Mouse (Mus musculus): Measurements from ENCODE around the gene Arhgap9.

The Arhgap9 gene

DNA sequence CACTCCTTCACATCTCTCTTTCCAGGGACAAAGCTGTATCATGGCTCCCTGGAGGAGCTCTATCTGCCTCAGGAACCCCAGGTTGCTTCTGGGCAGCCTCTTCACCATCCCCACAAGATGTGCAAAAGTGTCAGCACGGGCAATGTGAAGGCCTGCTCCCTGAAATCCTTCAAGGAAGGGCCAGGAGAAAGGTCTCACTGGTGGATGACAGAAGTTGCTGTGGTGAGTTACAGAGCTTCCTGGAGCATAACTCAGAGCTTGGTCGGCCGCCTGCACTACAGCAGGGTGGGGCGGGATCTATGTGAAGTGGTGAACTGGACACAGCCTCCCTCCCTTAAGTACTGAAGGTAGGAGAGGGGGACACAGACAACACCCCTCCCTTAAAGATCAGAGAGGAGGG, 905 bp downstream of the Arhgap9 start:
- no peak for DNase-seq (ENCODE audit: low read depth, low spot score)

DNA sequence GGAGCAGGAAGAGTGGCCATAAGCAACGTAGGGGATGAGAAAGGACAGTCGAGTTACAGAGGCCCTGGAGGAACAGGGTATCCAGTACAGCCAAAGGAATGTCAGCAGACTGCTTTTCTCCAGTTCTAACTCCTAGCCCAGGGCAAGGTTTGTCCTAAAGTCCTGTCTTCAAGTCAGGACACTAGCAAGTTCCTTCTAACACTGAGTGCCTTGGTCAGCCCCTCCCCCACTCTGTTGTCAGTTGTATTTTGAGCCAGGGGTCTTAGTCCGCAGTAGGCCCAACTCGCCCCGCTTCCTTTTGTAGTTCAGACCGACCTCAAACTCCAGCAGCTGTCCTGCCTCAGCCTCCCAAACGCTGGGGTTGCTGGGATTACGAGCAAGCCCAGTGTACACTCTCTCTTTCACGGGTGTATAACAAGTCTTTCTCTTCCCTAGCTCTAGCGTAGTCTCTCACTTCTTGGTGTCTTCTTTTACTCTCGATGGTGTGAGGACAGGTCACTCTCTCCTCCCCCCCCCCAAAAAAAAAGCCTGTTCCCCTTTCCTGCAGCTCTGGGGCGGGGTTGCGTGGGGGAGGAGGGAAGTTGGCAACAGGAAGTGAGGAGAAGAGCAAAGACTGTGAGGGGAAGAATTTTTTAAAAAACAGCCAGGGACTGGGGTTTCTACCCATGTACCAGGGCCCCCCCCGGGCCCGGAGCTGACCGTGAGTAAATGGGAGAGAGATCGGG, 1.5 kb downstream of the Arhgap9 start:
- no peak for DNase-seq (ENCODE audit: low read depth, low spot score)

DNA sequence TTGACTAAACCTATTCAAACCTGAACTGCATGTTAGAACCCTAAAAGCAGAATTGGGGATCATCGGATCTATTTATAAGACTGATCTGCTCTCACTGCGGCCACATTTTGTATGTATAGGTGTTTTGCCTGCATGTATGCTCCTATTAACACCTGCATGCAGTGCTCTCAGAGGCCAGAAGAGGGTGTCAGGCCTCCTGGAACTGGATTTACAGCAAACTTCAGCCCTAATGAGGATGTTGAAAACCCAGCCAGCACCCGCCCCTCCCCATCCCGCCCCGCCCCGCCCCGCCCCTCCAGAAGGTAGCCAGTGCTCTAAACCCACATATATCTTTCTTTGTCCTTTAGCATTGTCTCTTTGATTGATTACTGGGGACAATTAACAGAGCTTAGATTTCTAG, 2.7 kb downstream of the Arhgap9 start:
- peak; percentile 63 for DNase-seq (ENCODE audit: low read depth, low spot score)

GRCm38 (mm10) chr10:127325454-127326016, 3.8 kb downstream of the Arhgap9 start:
- DNase-seq (ENCODE audit: low read depth, low spot score): no peak

DNA sequence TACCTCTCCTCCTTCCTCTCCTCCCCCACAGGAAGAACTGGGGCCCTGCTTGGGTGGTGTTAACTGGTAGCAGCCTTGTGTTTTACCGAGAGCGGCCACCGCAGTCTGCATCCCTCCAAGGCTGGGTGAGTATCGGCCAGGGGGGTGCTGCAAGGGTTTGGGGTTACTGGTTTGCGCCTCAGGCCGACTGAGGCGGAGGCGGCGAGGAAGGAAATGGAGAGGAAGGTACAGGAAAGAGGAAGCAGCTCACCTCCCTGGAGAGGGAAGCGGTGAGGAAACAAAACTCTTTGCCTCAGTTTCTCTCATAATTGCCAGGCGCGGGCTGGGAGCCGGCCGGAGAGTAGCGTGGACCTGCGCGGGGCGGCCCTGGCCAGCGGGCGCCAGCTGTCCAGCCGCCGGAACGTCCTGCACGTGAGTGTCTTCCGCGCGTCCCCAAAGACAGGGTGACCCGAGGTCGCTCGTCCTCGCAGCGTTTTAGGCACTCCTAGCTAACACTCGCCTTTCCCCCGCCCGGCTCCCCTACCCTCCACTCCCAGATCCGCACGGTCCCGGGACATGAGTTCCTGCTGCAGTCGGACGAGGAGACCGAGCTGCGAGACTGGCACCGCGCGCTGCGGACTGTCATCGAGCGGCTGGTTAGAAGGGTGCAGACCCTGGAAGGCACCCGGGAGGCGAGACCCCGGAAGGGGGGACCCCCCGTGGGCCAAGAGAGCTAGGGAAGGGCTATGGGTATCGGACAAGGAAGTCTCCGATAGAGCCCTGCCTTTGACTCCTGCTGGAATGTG, 4.4 kb downstream of the Arhgap9 start:
- DNase-seq (ENCODE audit: low read depth, low spot score): no peak

- no peak for DNase-seq (ENCODE audit: low read depth, low spot score)
These were observed 5.1 kb downstream of the Arhgap9 start for GRCm38 (mm10) chr10:127326828-127327227.

- no peak for DNase-seq (ENCODE audit: low read depth, low spot score)
These were observed 5.8 kb downstream of the Arhgap9 start for GRCm38 (mm10) chr10:127327461-127328145.

DNA sequence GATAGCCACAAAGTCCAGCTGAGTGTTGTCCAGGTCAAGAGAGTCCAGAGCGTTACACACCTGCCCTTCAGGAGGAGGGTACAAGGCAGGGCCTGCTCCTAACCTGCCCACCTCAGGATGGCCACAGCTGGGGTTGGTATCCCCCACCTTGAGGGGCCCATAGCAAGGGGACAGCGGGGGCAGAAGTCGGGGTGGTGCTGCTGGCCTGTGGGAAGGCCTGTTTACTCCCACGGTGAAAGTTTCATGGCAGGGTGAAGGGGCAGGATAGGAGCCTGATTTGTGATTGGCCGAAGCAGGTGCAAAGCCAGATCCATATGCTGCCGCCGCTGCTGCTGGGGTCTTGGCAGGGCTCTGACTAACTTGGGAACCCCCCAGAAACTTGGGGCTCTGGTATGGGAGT, 8.4 kb downstream of the Arhgap9 start:
- no peak for DNase-seq (ENCODE audit: low read depth, low spot score)

- DNase-seq (ENCODE audit: low read depth, low spot score): no peak
These were observed 10.6 kb downstream of the Arhgap9 start for GRCm38 (mm10) chr10:127332211-127332874.

DNA sequence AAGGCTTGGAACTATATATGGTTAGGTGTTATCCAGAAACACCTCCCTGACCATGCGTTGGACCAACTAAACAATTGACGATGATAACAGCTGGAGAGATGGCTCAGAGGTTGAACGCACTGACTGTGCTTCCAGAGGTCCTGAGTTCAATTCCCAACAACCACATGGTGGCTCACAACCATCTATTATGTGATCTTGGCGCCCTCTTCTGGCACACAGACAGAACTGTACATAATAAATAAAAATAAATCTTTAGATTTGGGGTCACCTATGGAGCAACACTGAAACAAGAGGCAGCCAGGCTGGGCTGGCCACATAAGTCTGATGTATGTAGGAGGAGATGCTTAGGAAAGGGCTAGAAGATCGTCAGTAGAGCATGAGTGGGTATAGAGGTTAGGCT, 11.4 kb downstream of the Arhgap9 start:
- DNase-seq (ENCODE audit: low read depth, low spot score): peak; percentile 35

GRCm38 (mm10) chr10:127335271-127335670, 13.5 kb downstream of the Arhgap9 start:
- DNase-seq (ENCODE audit: low read depth, low spot score): no peak

- DNase-seq (ENCODE audit: low read depth, low spot score): peak; percentile 41
These were observed 15.2 kb downstream of the Arhgap9 start for GRCm38 (mm10) chr10:127336952-127337351.

- no peak for DNase-seq (ENCODE audit: low read depth, low spot score)
These were observed 15.9 kb downstream of the Arhgap9 start for GRCm38 (mm10) chr10:127337536-127338099.

- DNase-seq (ENCODE audit: low read depth, low spot score): peak; percentile 97
These were observed 17.3 kb downstream of the Arhgap9 start for GRCm38 (mm10) chr10:127338930-127339682.

- peak; percentile 72 for DNase-seq (ENCODE audit: low read depth, low spot score)
These were observed 18.2 kb downstream of the Arhgap9 start for GRCm38 (mm10) chr10:127339683-127340576.

DNA sequence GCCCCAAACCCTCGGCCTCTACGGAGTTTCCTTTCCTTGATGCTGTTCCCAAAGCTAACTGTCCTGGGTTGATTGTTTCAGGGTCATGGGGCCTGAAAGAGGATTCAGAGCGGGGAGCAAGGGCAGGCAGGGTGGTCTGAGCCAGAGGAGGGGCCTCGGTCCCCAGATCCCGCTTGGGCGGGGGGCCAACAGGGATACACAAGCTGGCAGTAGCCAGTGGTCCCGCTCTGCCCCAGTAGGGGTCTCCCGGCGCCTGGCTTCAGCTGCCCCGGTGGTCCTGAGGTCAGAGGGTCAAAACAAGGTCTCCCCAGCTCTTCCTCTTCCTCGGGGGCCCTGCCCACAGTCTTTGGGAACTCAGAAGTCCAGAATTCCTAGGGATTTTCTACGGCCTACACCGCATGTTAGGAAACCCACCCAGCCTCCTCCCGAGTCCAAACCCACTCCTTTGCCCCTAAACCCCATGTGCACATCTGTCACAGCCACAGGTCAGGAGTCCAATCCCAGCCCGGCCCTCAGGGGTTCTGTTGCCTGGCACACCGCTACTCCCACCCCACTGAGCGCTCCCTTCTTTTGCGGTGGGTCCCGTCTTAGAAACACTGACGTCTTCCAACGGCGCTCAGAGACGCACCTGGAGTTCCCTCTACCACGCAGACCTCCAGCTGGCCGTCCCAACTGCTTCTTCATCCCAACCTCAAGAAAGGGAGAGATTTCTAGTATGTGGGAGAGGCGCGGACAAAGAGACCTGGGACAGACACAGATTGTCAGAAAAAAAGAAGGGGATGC, 19.0 kb downstream of the Arhgap9 start:
- peak; percentile 9 for DNase-seq (ENCODE audit: low read depth, low spot score)

GRCm38 (mm10) chr10:127341360-127341690, 19.6 kb downstream of the Arhgap9 start:
- no peak for DNase-seq (ENCODE audit: low read depth, low spot score)

GRCm38 (mm10) chr10:127341891-127342639, 20.3 kb downstream of the Arhgap9 start, which contains the start of gene Gli1:
Gene Gli1 (minus strand): TSS chr10:127341974.
- DNase-seq (ENCODE audit: low read depth, low spot score): peak; percentile 95

All from 3T3-L1 (cell line).